Mouse (Mus musculus): ENCODE results near the gene Celf2. TPM values are rescaled to one million over a fixed set of nuclear protein-coding genes. Genes with fewer than 3 reads are reported as not detected.

Celf2 gene
- polyA plus RNA-seq, 1 experiment, result 40.8 TPM

DNA sequence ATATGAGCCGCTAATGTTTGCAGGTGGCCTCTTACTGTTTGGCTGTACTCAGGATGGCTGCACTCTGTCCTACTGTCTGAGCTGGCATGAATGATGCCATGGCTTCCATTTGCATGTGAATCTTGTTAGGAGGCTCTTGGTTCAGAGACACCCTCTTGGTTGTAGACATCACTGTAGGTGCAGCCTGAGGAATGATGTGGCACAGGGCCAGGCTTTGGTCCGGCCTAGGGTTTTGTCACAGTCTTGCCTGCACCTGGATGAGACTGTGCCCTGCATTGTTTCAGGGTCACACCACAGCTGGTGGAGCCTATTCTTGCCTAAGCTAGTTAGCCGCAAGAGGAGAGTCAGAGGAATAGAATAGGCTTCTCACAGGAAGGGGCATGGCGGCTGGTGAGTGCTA is 977.0 kb downstream of the Celf2 start:
- no peaks in the 10 kb centered on the region for H3K27me3 ChIP-seq (ENCODE audit: control insufficient read depth, insufficient read depth, low read length)
- 93% methylated on average over 4 of the region's 4 CpGs for WGBS
- no peak overlapping the region for H3K4me3 ChIP-seq (ENCODE audit: extremely low read depth, insufficient read depth, insufficient read length)

DNA sequence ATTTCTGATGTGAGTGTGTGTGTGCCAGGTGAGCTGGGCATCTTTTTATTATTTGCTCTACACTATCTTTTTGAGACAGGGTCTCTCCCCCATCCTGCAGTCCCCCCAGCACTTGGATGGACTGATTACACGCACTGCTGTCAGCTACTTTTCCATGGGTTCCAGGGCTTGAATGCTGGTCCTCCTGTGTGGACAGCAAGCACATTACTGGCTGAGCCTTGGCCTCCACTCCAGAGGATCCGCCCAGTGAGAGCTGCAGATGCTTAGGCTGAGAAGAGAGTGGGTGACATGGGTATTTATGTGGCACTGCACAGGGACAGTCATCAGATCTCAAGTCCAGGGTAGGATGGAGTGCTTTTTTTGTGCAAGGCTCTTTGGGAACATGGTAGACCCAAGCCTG is 981.3 kb downstream of the Celf2 start:
- Histone ChIP-seq H3K27me3 (ENCODE audit: control insufficient read depth, insufficient read depth, low read length) (no peaks in the 10 kb centered on the region), H3K4me3 (ENCODE audit: extremely low read depth, insufficient read depth, insufficient read length) (no peak overlapping the region), H3K36me3 (ENCODE audit: control insufficient read depth, insufficient read depth, low read length) (no peaks in the 10 kb centered on the region), H3K27ac (ENCODE audit: insufficient read depth, low read length) (no peak overlapping the region), H3K4me1 (ENCODE audit: control insufficient read depth, insufficient read depth, insufficient read length) (no peaks in the 10 kb centered on the region)
- WGBS, result 86% methylated on average over 2 of the region's 2 CpGs
- DNase-seq (ENCODE audit: low read depth in 1 of 2, low spot score in 2 of 2), result no peak
- TF ChIP-seq CTCF (IDR thresholded peaks at IDR 0.05; ENCODE audit: extremely low read depth, insufficient read depth, insufficient read length, insufficient replicate concordance), result no peak

More for the DNA sequence above, 977.0 kb downstream of the Celf2 start:
- no peak for DNase-seq (ENCODE audit: low read depth in 1 of 2, low spot score in 2 of 2)
- TF ChIP-seq CTCF (IDR thresholded peaks at IDR 0.05; ENCODE audit: extremely low read depth, insufficient read depth, insufficient read length, insufficient replicate concordance) (no peak), POLR2A (IDR thresholded peaks at IDR 0.05; ENCODE audit: low read depth, low read length) (no peak)
- no peaks in the 10 kb centered on the region for H3K36me3 ChIP-seq (ENCODE audit: control insufficient read depth, insufficient read depth, low read length)
- no peaks in the 10 kb centered on the region for H3K4me1 ChIP-seq (ENCODE audit: control insufficient read depth, insufficient read depth, insufficient read length)
- H3K27ac ChIP-seq (ENCODE audit: insufficient read depth, low read length), result no peak overlapping the region

DNA sequence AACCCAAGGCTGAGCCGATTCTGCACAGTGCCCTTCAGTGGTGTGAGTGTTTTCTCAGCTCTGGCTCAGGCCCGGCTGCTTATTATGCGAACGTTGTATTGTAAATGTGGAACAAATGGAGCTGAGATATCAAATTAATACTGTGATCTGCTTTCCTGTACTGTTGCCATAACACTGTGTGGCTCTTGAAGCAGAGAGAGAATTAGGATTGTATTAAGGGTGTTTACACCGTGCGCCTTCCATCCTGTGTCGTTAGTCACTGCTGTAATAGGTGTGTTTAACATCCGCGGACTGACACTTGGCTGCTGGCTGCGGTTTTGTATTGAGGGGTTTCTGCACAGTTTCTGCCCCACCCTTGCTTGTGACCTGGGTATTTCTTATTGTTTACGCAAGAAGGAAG is 982.5 kb downstream of the Celf2 start:
- Histone ChIP-seq H3K4me3 (ENCODE audit: extremely low read depth, insufficient read depth, insufficient read length) (no peak overlapping the region), H3K4me1 (ENCODE audit: control insufficient read depth, insufficient read depth, insufficient read length) (no peaks in the 10 kb centered on the region), H3K27ac (ENCODE audit: insufficient read depth, low read length) (no peak overlapping the region), H3K36me3 (ENCODE audit: control insufficient read depth, insufficient read depth, low read length) (no peaks in the 10 kb centered on the region), H3K27me3 (ENCODE audit: control insufficient read depth, insufficient read depth, low read length) (no peaks in the 10 kb centered on the region)
- WGBS, result 93% methylated on average over 11 of the region's 11 CpGs
- DNase-seq (ENCODE audit: low read depth in 1 of 2, low spot score in 2 of 2), result no peak
- TF ChIP-seq CTCF (IDR thresholded peaks at IDR 0.05; ENCODE audit: extremely low read depth, insufficient read depth, insufficient read length, insufficient replicate concordance) (no peak), POLR2A (IDR thresholded peaks at IDR 0.05; ENCODE audit: low read depth, low read length) (no peak)

DNA sequence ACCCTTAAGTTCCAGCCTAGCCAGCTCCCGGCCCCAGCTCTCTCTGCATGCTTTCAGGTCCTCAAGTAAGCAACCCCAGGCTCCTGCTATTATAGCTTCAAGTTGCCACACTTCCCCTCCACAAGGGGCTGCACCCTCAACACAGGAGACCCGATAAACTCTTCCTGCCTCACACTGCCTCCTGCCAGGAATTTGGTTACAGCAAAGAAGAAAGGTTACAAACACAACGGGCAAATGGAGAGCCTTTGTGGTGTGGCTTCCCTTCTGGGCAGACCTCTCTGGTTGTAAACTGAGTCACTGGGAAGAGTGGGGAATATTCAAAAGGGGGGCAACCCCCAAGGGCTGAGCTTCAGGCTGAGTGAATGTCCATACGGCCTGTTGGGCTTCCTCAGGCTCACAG is 983.1 kb downstream of the Celf2 start:
- no peak for DNase-seq (ENCODE audit: low read depth in 1 of 2, low spot score in 2 of 2)
- no peak overlapping the region for H3K27ac ChIP-seq (ENCODE audit: insufficient read depth, low read length)
- WGBS, result 56% methylated on average over 4 of the region's 4 CpGs
- no peak for TF ChIP-seq CTCF (IDR thresholded peaks at IDR 0.05; ENCODE audit: extremely low read depth, insufficient read depth, insufficient read length, insufficient replicate concordance)
- no peak for TF ChIP-seq POLR2A (IDR thresholded peaks at IDR 0.05; ENCODE audit: low read depth, low read length)
- no peaks in the 10 kb centered on the region for H3K36me3 ChIP-seq (ENCODE audit: control insufficient read depth, insufficient read depth, low read length)
- H3K27me3 ChIP-seq (ENCODE audit: control insufficient read depth, insufficient read depth, low read length), result no peaks in the 10 kb centered on the region
- no peak overlapping the region for H3K4me3 ChIP-seq (ENCODE audit: extremely low read depth, insufficient read depth, insufficient read length)
- H3K4me1 ChIP-seq (ENCODE audit: control insufficient read depth, insufficient read depth, insufficient read length), result no peaks in the 10 kb centered on the region

DNA sequence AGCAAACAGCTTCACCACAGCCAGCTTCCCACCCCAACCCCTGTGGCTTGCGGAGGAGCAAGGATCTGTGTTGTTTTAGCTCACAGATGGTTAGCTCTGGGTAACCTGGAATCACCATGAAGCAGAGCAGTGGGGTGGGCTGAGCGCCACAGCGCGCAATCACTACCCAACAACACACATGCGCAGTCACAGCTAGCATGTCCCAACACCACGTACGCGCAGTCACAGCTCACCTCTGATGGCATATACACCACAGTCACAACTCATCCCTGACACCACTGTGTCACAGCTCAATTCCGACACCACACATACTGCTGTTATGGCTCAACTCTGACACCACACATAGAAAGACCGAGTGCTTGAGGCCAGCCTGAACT is 985.5 kb downstream of the Celf2 start:
- Histone ChIP-seq H3K36me3 (ENCODE audit: control insufficient read depth, insufficient read depth, low read length) (no peaks in the 10 kb centered on the region), H3K27ac (ENCODE audit: insufficient read depth, low read length) (no peak overlapping the region), H3K4me3 (ENCODE audit: extremely low read depth, insufficient read depth, insufficient read length) (no peak overlapping the region), H3K27me3 (ENCODE audit: control insufficient read depth, insufficient read depth, low read length) (no peaks in the 10 kb centered on the region), H3K4me1 (ENCODE audit: control insufficient read depth, insufficient read depth, insufficient read length) (no peaks in the 10 kb centered on the region)
- TF ChIP-seq CTCF (IDR thresholded peaks at IDR 0.05; ENCODE audit: extremely low read depth, insufficient read depth, insufficient read length, insufficient replicate concordance) (no peak), POLR2A (IDR thresholded peaks at IDR 0.05; ENCODE audit: low read depth, low read length) (no peak)
- DNase-seq (ENCODE audit: low read depth in 1 of 2, low spot score in 2 of 2), result no peak
- WGBS, result 92% methylated on average over 10 of the region's 10 CpGs

DNA sequence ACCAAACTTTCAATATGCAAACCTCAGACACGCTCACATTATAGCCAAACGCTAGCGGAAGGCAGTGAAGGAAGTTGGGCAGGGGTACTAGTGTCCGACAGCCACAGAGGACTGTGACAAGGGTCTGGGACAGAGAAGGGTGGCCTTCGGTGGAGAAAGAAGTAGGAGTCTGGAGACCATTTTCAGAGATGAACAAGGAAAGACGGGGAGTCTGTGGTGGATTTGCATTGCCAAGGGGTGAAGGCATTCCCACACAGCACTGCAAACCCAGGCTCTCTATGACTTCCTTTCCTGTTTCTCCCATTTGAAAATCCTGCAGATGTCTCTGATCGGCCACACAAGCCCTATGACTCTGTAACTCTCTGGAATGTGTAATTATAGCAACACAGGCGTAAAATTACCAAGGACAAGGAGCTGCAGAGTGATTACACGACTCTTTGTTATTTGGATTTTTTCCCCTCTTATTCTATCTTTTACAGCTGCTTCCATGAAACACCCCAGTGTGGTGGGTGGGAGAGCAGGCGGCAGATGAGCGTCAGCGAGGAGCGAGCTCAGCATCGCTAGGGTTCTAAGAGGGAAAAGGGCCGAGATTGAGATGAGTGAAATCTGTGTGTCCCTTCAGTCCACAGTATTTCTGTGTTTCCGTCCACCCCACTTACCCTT is 986.0 kb downstream of the Celf2 start:
- no peaks in the 10 kb centered on the region for H3K36me3 ChIP-seq (ENCODE audit: control insufficient read depth, insufficient read depth, low read length)
- no peaks in the 10 kb centered on the region for H3K4me1 ChIP-seq (ENCODE audit: control insufficient read depth, insufficient read depth, insufficient read length)
- no peak overlapping the region for H3K4me3 ChIP-seq (ENCODE audit: extremely low read depth, insufficient read depth, insufficient read length)
- H3K27ac ChIP-seq (ENCODE audit: insufficient read depth, low read length), result no peak overlapping the region
- 94% methylated on average over 16 of the region's 16 CpGs for WGBS
- no peaks in the 10 kb centered on the region for H3K27me3 ChIP-seq (ENCODE audit: control insufficient read depth, insufficient read depth, low read length)
- DNase-seq (ENCODE audit: low read depth in 1 of 2, low spot score in 2 of 2), result no peak
- TF ChIP-seq CTCF (IDR thresholded peaks at IDR 0.05; ENCODE audit: extremely low read depth, insufficient read depth, insufficient read length, insufficient replicate concordance) (no peak), POLR2A (IDR thresholded peaks at IDR 0.05; ENCODE audit: low read depth, low read length) (no peak)

DNA sequence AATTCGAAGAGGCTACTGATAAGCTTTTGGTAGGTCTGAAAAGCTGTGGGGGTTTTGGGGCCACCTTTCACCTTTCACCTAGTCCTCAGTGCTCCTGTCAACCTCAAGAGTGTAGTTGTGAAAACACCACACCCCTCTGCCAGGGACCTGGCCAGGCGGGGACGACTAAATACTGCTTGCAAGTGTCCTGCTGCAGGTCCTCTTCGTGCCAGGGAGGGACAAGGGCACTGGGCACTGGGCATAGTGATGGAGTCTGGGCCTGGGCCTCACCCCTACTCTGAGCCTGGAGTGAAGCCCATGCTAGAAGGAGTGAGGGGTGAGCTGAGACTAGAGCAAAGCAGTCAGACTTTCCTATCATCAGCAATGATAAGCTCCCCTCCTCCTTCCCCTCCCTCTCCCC is 987.0 kb downstream of the Celf2 start:
- WGBS, result 87% methylated on average over 4 of the region's 4 CpGs
- TF ChIP-seq CTCF (IDR thresholded peaks at IDR 0.05; ENCODE audit: extremely low read depth, insufficient read depth, insufficient read length, insufficient replicate concordance) (no peak), POLR2A (IDR thresholded peaks at IDR 0.05; ENCODE audit: low read depth, low read length) (no peak)
- Histone ChIP-seq H3K4me1 (ENCODE audit: control insufficient read depth, insufficient read depth, insufficient read length) (no peaks in the 10 kb centered on the region), H3K27me3 (ENCODE audit: control insufficient read depth, insufficient read depth, low read length) (no peaks in the 10 kb centered on the region), H3K36me3 (ENCODE audit: control insufficient read depth, insufficient read depth, low read length) (no peaks in the 10 kb centered on the region), H3K27ac (ENCODE audit: insufficient read depth, low read length) (no peak overlapping the region), H3K4me3 (ENCODE audit: extremely low read depth, insufficient read depth, insufficient read length) (no peak overlapping the region)
- no peak for DNase-seq (ENCODE audit: low read depth in 1 of 2, low spot score in 2 of 2)
